Mouse (Mus musculus) midbrain, embryonic 16.5 days (tissue): ENCODE results near the gene Eps8. TPM values are rescaled to one million over a fixed set of nuclear protein-coding genes. Genes with fewer than 3 reads are reported as not detected.

Experiments
- ATAC-seq: fragments of 200-750 bp; cut with Nextera tagmentation; 2 replicates; pipeline ENCODE4 v1.8.0; 2017; ENCODE audit warnings: moderate TSS enrichment
- H3K27ac ChIP-seq: fragments of 300-500 bp; sonication (generic); 2 replicates; pipeline ENCODE4 v1.5.1; 2014; ENCODE audit warnings: mild to moderate bottlenecking, low read length, mixed read lengths
- H3K27me3 ChIP-seq: fragments of 300-500 bp; sonication (generic); 2 replicates; pipeline ENCODE4 v1.6.1; 2014; ENCODE audit warnings: low read depth, low read length, mixed read lengths; ENCODE audit not compliant: control insufficient read depth, insufficient read depth
- H3K36me3 ChIP-seq: fragments of 300-500 bp; sonication (generic); 2 replicates; pipeline ENCODE4 v1.6.1; 2014; ENCODE audit warnings: mild to moderate bottlenecking, low read length, moderate library complexity, mixed read lengths; ENCODE audit not compliant: control insufficient read depth, insufficient read depth
- H3K4me1 ChIP-seq: fragments of 300-500 bp; sonication (generic); 2 replicates; pipeline ENCODE4 v1.6.1; 2014; ENCODE audit warnings: mild to moderate bottlenecking, low read length, mixed read lengths; ENCODE audit not compliant: control insufficient read depth, insufficient read depth
- H3K4me2 ChIP-seq: fragments of 300-500 bp; sonication (generic); 2 replicates; pipeline ENCODE4 v1.6.1; 2014; ENCODE audit warnings: mild to moderate bottlenecking, low read length, mixed read lengths
- H3K4me3 ChIP-seq: fragments of 300-500 bp; sonication (generic); 2 replicates; pipeline ENCODE4 v1.5.1; 2014; ENCODE audit warnings: low read depth, mild to moderate bottlenecking, low read length, moderate library complexity, mixed read lengths
- H3K9ac ChIP-seq: fragments of 300-500 bp; sonication (generic); 2 replicates; pipeline ENCODE4 v1.6.1; 2014; ENCODE audit warnings: low read depth, low read length, mixed read lengths
- H3K9me3 ChIP-seq: fragments of 300-500 bp; sonication (generic); replicated peaks from 2 replicates; pipeline ENCODE4 v1.6.1; 2014; ENCODE audit warnings: mild to moderate bottlenecking, low read length, mixed read lengths; ENCODE audit not compliant: control insufficient read depth, poor library complexity, severe bottlenecking
- WGBS: fragments of 180-500 bp; shearing (Covaris S2); extraction: QIAGEN DNeasy Blood & Tissue Kit; methylation state at CpG from one replicate; pipeline ENCODE4 v1.1.7; 2014; 5-methylcytosine and 5-hydroxymethylcytosine counted together
- polyA plus RNA-seq: library from polyadenylated mRNA; unstranded; fragments of >200 nt; fragmentation: Nextera tagmentation; extraction: Ambion mirVana; gene quantifications from 2 replicates; pipeline ENCODE4 v1.2.1, GENCODE M21; 2015

Gene Eps8
- polyA plus RNA-seq, 1 experiment from 2014 or later, result 26.4 TPM

DNA sequence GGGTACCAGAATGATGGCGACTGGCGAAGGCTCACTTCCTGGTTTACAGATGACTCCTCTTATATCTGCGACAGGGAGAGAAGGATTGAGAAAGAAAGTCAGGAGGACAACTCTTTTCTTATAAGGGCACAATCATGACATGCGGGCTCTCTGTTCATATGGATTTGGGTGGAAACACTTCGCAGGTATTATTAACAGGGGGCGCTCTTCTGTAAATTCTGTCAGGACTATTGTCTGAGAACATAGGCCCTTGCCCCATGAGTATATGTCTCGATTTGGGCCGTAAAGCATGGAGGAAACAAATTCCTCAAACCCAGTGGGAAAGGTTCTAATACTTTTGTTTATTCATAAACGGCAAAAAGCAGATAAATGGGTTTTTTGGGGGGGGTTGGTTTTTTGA, 16.1 kb upstream of the Eps8 start:
- Histone ChIP-seq H3K4me3 (no peak overlapping the region), H3K27ac (no peak overlapping the region), H3K9ac (no peak overlapping the region), H3K27me3 (no peaks in the 10 kb centered on the region), H3K9me3 (no peaks in the 10 kb centered on the region), H3K36me3 (no peaks in the 10 kb centered on the region), H3K4me1 (no peaks in the 10 kb centered on the region), H3K4me2 (no peak overlapping the region)
- no peak for ATAC-seq
- WGBS, result 94% methylated on average over 9 of the region's 9 CpGs

DNA sequence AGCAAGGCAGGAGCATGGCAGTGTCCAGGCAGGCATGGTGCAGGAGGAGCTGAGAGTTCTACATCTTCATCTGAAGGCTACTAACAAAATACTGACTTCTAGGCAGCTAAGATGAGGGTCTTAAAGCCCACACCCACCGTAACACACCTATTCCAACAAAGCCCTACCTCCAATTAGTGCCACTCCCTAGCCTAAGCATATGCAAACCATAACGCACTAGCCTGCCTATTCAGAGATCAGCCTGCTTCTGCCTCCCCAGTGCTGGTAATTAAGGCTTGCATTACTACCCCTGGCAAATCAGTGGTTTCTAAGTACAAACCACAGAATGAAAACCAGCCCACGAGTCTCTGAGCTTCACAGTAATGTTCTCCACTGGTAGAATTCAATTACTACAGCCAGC, 15.2 kb upstream of the Eps8 start:
- Histone ChIP-seq H3K27ac (no peak overlapping the region), H3K4me3 (no peak overlapping the region), H3K9me3 (no peaks in the 10 kb centered on the region), H3K4me1 (no peaks in the 10 kb centered on the region), H3K9ac (no peak overlapping the region), H3K27me3 (no peaks in the 10 kb centered on the region), H3K36me3 (no peaks in the 10 kb centered on the region), H3K4me2 (no peak overlapping the region)
- 91% methylated on average over 3 of the region's 3 CpGs for WGBS
- no peak for ATAC-seq

DNA sequence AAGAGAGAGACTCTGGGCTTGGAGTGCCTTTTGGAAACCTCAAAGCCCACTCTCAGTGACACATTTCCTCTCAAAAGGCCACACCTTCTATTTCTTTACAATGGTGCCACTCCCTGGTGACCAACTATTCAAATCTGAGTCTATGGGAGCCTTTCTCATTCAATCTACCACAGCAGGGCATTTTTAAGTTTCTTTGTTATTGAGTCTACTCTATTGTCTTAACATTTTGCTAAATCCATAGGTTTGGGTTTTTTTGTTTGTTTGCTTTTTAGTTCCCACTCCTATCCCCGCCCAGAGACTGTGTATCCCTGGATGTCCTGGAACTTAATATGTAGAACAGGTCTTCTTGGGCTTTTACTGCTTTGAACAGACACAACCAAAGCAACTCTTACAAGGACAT, 14.8 kb upstream of the Eps8 start:
- Histone ChIP-seq H3K4me2 (no peak overlapping the region), H3K27me3 (no peaks in the 10 kb centered on the region), H3K9me3 (no peaks in the 10 kb centered on the region), H3K4me3 (no peak overlapping the region), H3K27ac (no peak overlapping the region), H3K4me1 (no peaks in the 10 kb centered on the region), H3K9ac (no peak overlapping the region), H3K36me3 (no peaks in the 10 kb centered on the region)
- WGBS, result 75% methylated on average over 1 of the region's 1 CpGs
- ATAC-seq, result no peak

DNA sequence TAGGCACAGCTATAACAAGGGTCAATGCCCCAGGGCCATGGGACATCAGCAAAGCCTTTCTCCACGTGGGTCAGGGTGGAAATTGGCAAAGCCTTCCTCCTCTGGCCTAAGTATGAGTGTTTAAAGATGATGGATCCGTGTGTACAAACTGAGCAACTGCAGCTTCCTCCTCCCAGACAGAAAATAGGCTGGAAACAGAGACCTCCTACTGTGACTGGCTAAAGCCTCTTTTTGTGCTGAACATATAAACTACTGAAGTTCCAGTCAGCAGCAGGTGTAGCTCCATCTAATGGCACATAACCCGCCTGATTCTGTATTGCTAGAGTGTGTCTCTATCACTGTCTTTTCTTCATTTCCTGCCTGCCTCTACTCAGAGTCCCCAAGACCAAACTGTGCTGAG, 13.7 kb upstream of the Eps8 start:
- ATAC-seq, result no peak
- Histone ChIP-seq H3K4me3 (no peak overlapping the region), H3K4me2 (no peak overlapping the region), H3K27me3 (no peaks in the 10 kb centered on the region), H3K9me3 (no peaks in the 10 kb centered on the region), H3K27ac (no peak overlapping the region), H3K9ac (no peak overlapping the region), H3K4me1 (no peaks in the 10 kb centered on the region), H3K36me3 (no peaks in the 10 kb centered on the region)
- 63% methylated on average over 3 of the region's 3 CpGs for WGBS

DNA sequence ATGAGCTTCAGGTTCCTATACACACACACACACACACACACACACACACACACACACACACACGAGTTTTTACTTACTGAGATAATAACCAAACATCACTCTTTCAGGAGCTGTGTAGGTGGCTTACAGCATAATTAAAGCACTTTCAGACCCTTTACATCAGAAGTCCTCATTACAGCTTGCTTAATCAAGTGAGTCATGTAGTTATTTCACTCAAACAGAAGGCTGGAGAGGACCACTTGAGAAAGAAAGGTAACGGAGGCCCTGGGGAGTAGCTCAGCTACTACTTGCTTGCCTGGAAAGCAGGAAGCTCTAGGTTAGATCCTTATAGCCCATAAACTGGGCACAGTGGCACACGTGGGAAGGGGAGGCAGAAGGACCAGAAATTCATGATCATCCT, 13.0 kb upstream of the Eps8 start:
- WGBS, result 84% methylated on average over 3 of the region's 3 CpGs

DNA sequence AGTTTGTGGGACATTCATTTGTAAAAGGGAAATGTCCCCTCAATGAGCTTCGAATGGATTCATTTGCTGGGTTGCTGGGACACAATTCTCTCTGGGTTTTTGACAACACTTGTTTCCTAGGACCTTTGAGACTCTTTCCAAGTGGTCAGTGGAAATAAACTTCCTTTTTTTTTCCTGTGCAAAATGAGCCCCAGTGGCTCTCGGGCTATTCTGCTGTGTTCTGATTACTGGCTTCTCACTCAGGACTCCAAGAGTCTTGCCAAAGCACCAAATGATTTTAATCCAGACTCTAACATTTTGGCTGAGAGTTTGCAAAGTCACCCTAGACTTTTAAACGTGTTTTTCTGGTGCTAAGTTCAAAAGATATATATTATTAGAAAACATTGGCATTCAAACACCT, 10.3 kb upstream of the Eps8 start:
- H3K4me3 ChIP-seq, result no peak overlapping the region
- WGBS, result 70% methylated on average over 3 of the region's 3 CpGs
- H3K9ac ChIP-seq, result no peak overlapping the region
- no peaks in the 10 kb centered on the region for H3K4me1 ChIP-seq
- no peaks in the 10 kb centered on the region for H3K9me3 ChIP-seq
- no peaks in the 10 kb centered on the region for H3K27me3 ChIP-seq
- no peak for ATAC-seq
- no peak overlapping the region for H3K27ac ChIP-seq
- no peak overlapping the region for H3K4me2 ChIP-seq
- no peaks in the 10 kb centered on the region for H3K36me3 ChIP-seq

More for the DNA sequence above, 13.0 kb upstream of the Eps8 start:
- no peaks in the 10 kb centered on the region for H3K36me3 ChIP-seq
- no peak for ATAC-seq
- H3K4me3 ChIP-seq, result no peak overlapping the region
- no peak overlapping the region for H3K9ac ChIP-seq
- H3K4me2 ChIP-seq, result no peak overlapping the region
- no peaks in the 10 kb centered on the region for H3K4me1 ChIP-seq
- H3K27ac ChIP-seq, result no peak overlapping the region
- H3K27me3 ChIP-seq, result no peaks in the 10 kb centered on the region
- no peaks in the 10 kb centered on the region for H3K9me3 ChIP-seq

DNA sequence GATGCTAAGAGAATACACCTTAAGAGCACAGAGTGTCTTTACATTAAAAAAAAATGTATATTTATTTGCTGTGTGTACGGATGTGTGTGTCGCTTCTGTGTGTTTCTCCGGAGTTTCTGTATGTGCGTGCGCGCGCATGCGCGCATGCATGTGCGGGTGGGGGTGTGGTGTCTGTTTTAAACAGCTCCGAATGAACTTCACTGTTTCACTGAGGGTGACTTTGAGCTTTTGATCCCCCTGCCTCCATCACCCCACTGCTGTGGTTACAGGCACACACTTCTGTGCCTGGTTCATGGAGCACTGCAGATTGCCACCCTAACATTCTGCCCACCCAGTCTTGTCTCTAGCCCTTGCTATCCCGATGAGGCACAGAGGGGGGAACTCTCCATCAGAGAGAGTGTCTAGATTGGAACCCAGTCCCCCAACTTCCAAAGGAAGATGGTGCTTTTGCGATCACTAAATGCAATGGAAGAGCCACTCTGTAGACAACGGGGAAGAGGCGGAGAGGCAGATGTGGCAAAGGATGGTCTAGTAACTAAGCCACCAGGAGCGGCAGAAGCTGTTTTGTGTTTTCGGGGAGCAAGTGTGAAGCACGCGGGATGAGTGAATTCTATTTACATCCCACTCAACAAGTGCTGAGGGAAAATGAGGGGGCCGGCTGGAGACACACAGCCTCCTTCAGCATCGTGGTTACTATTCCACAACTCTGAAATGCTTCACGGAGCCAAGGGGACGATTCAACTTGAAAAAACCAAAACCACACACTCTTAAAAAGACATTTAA, 7.1 kb upstream of the Eps8 start:
- ATAC-seq, result no peak
- Histone ChIP-seq H3K4me3 (no peak overlapping the region), H3K27ac (no peak overlapping the region), H3K9ac (no peak overlapping the region), H3K9me3 (no peaks in the 10 kb centered on the region), H3K36me3 (no peaks in the 10 kb centered on the region), H3K4me2 (no peak overlapping the region), H3K27me3 (no peaks in the 10 kb centered on the region), H3K4me1 (no peaks in the 10 kb centered on the region)
- WGBS, result 94% methylated on average over 23 of the region's 23 CpGs

DNA sequence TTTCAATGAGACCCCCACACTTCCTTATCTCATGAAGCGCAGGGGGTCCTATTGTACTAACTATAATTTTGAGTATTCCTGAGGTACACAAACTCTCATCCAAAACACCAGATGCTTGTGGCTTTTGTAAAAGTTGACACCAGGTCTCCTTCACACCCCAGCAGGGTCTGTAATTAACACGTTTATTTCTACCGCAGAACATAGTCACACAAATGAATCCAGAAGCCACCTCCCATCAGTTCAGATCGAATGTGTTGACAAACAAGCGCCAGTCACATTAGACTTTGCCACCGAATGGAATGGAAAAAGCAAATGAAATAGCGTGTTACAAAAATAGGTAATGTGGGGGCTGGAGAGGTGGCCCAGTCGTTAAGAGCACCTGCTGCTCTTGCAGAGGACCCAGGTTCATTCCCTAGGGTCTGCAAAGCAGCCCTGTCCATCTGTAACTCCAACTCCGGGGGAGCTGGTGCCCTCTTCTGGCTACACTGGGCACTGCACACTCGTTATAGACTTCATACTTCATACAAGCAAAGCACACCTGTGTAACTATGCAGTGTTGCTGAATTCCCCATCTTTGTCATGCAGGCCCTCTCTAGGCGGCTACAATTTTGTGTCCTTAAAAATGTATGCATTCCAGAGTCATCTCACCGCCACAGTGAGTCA, 3.9 kb upstream of the Eps8 start:
- Histone ChIP-seq H3K9ac (no peak overlapping the region), H3K9me3 (no peaks in the 10 kb centered on the region), H3K4me1 (no peaks in the 10 kb centered on the region), H3K27ac (no peak overlapping the region), H3K4me3 (no peak overlapping the region), H3K4me2 (no peak overlapping the region), H3K36me3 (no peaks in the 10 kb centered on the region), H3K27me3 (no peaks in the 10 kb centered on the region)
- WGBS, result 79% methylated on average over 12 of the region's 12 CpGs
- no peak for ATAC-seq

DNA sequence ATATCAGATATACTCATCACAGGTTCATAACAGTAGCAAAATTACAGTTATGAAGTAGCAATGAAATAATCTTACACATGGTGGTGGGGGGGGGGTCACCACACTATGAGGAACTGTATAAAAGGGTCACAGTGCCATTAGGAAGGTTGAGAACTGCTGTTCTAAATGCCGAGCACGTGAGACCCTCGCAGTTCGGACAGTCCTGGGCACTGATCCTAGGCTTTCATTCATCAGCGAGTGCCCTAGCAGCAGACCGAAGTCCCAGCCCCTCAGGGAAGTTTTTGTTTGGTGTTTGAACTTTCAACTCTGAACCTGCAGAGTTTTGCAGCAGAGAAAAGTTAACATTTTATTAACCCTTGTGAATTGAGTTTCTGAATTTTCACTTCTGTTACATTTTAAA, 2.5 kb upstream of the Eps8 start:
- 78% methylated on average over 6 of the region's 6 CpGs for WGBS
- no peaks in the 10 kb centered on the region for H3K4me1 ChIP-seq
- ATAC-seq, result no peak

More for the DNA sequence above, 2.5 kb upstream of the Eps8 start:
- Histone ChIP-seq H3K27me3 (no peaks in the 10 kb centered on the region), H3K4me3 (no peak overlapping the region), H3K36me3 (no peaks in the 10 kb centered on the region), H3K9me3 (no peaks in the 10 kb centered on the region), H3K27ac (no peak overlapping the region), H3K4me2 (no peak overlapping the region), H3K9ac (no peak overlapping the region)
